Mouse (Mus musculus) ES-E14 (cell line): ENCODE data around the gene Zfp518b. TPM values are rescaled to one million over a fixed set of nuclear protein-coding genes. Genes with fewer than 3 reads are reported as not detected.

Experiments used
- DNase-seq: peaks from one replicate; pipeline ENCODE4 v3.0.0-alpha.2; 2013; ENCODE audit warnings: low read depth, low spot score
- H3K27ac ChIP-seq: 2 replicates; pipeline ENCODE4 v1.5.1; 2012; ENCODE audit warnings: low read depth, mild to moderate bottlenecking, low read length, moderate library complexity, mixed read lengths; ENCODE audit not compliant: poor library complexity, insufficient read depth, severe bottlenecking
- H3K36me3 ChIP-seq: 2 replicates; pipeline ENCODE4 v1.6.1; 2012; ENCODE audit warnings: mild to moderate bottlenecking, low read length, moderate library complexity, mixed read lengths; ENCODE audit not compliant: control insufficient read depth, poor library complexity, insufficient read depth, severe bottlenecking
- H3K4me1 ChIP-seq, 2 experiments: fragments of 150-350 bp in 1 of 2; sonication (generic) in 1 of 2; 2 replicates each; pipeline ENCODE4 v1.6.1; 2012; ENCODE audit warnings: low read length in 2 of 2, mild to moderate bottlenecking in 1 of 2, mixed read lengths in 1 of 2; ENCODE audit not compliant: control insufficient read depth in 2 of 2, insufficient read depth in 2 of 2, poor library complexity in 1 of 2
- H3K4me3 ChIP-seq, 2 experiments: fragments of 150-350 bp in 1 of 2; sonication (generic) in 1 of 2; 2 replicates each; pipeline ENCODE4 v1.5.1; 2012; ENCODE audit warnings: low read length in 2 of 2, low read depth in 1 of 2, mild to moderate bottlenecking in 1 of 2, mixed read lengths in 1 of 2; ENCODE audit not compliant: insufficient read depth in 1 of 2, poor library complexity in 1 of 2, severe bottlenecking in 1 of 2
- H3K9ac ChIP-seq: 2 replicates; pipeline ENCODE4 v1.6.1; 2012; ENCODE audit warnings: low read depth, mild to moderate bottlenecking, low read length, mixed read lengths; ENCODE audit not compliant: poor library complexity, insufficient read depth, severe bottlenecking
- H3K9me3 ChIP-seq: fragments of 150-350 bp; sonication (generic); 2 replicates; pipeline ENCODE4 v1.6.1; 2012; ENCODE audit warnings: low read depth, mild to moderate bottlenecking, low read length; ENCODE audit not compliant: control insufficient read depth, insufficient read depth
- CHD2 ChIP-seq: IDR thresholded peaks from 2 replicates; pipeline ENCODE4 v1.6.1; 2014; ENCODE audit warnings: mild to moderate bottlenecking, low read depth, low read length, inconsistent platforms
- HCFC1 ChIP-seq: IDR thresholded peaks from 2 replicates; pipeline ENCODE4 v1.6.1; 2012; ENCODE audit warnings: low read length, inconsistent platforms, borderline replicate concordance; ENCODE audit not compliant: insufficient read depth
- MAFK ChIP-seq: IDR thresholded peaks from 2 replicates; pipeline ENCODE4 v1.6.1; 2014; ENCODE audit warnings: mild to moderate bottlenecking, low read depth, low read length, inconsistent platforms; ENCODE audit not compliant: insufficient read depth
- ZC3H11A ChIP-seq: IDR thresholded peaks from 2 replicates; pipeline ENCODE4 v1.6.1; 2012; ENCODE audit warnings: low read depth, mild to moderate bottlenecking, inconsistent platforms, low read length, borderline replicate concordance
- ZNF384 ChIP-seq: IDR thresholded peaks from 2 replicates; pipeline ENCODE4 v1.6.1; 2012; ENCODE audit warnings: low read depth, low read length, inconsistent platforms
- in situ Hi-C, 2 experiments: fragments of 600-800 bp; cut with MboI; formaldehyde crosslinking; loops; one replicate each; pipeline ENCODE4 v1.15.1; 2025; ENCODE audit warnings: low sequenced_read_pairs in 2 of 2, inconsistent platforms in 1 of 2; ENCODE audit not compliant: unreplicated experiment in 2 of 2
- total RNA-seq: library from RNA; depleted of rRNA; stranded (reverse); fragments of 300-350 nt; gene quantifications from 2 replicates; pipeline ENCODE4 v1.2.3, GENCODE M21; 2012

Zfp518b gene
- total RNA-seq, 1 experiment, result 31.0 TPM

- in situ Hi-C loops, result no loop called here
- Histone ChIP-seq H3K9me3 (no peaks in the 10 kb centered on the region), H3K36me3 (no peaks in the 10 kb centered on the region; the same call in 1 of the 2 replicates), H3K4me1 (peaks cover 12 to 20% of the 10 kb centered on the region in 2 experiments; a peak in 3 of 4 replicates), H3K9ac (no peak overlapping the region), H3K4me3 (no peak overlapping the region), H3K27ac (no peak overlapping the region)
- DNase-seq, result no peak
- no peak for TF ChIP-seq MAFK
- TF ChIP-seq ZNF384, result no peak
- no peak for TF ChIP-seq ZC3H11A
- TF ChIP-seq CHD2, result no peak
- no peak for TF ChIP-seq HCFC1
Observed at GRCm38 (mm10) chr5:38702091-38702490, 17.5 kb upstream of the Zfp518b start.

DNA sequence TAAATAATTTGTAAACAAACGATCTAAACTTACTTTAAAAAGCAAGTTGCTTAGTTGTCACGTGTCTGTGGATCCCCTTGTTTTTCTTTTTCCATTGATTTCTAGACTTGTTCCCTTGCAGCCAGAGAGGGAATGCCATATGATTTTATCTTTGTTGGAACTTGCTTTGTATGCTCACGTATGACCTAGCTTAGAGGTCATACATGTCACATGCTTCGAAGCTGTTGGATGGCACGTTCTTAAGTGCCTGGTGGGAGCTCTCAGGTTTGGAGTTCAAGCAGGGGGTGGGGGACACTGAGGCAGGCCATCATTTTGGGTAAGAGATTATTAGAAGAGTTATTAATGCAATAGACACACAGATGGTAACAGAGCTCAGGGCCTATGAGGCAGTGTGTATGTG is 13.8 kb upstream of the Zfp518b start:
- peak overlapping the region in 1 of 2 experiments; percentile 10; a peak in 1 of 4 replicates for H3K4me3 ChIP-seq
- peaks cover 19 to 26% of the 10 kb centered on the region in 2 experiments; a peak in 3 of 4 replicates for H3K4me1 ChIP-seq
- no peaks in the 10 kb centered on the region for H3K36me3 ChIP-seq
- H3K9me3 ChIP-seq, result no peaks in the 10 kb centered on the region
- H3K27ac ChIP-seq, result peak overlapping the region; percentile 55; the same call in 1 of the 2 replicates
- DNase-seq, result peak; percentile 51
- TF ChIP-seq ZNF384, result no peak
- TF ChIP-seq MAFK, result no peak
- TF ChIP-seq ZC3H11A, result no peak
- TF ChIP-seq CHD2, result no peak
- no peak for TF ChIP-seq HCFC1
- no peak overlapping the region for H3K9ac ChIP-seq
- in situ Hi-C loops, result no loop called here

- TF ChIP-seq ZC3H11A, result no peak
- TF ChIP-seq CHD2, result peak; percentile 64; the same call in 1 of the 2 replicates
- no peak for TF ChIP-seq HCFC1
- TF ChIP-seq ZNF384, result no peak
- 0 out of 2 replicates have a peak, but pooled peaks have one; percentile 27 for TF ChIP-seq MAFK
- peaks cover 19 to 26% of the 10 kb centered on the region in 2 experiments; a peak in 3 of 4 replicates for H3K4me1 ChIP-seq
- in situ Hi-C loops, result no loop called here
- peak; percentile 73 for DNase-seq
- H3K9me3 ChIP-seq, result no peaks in the 10 kb centered on the region
- no peaks in the 10 kb centered on the region for H3K36me3 ChIP-seq
- no peak overlapping the region for H3K4me3 ChIP-seq
- no peak overlapping the region for H3K9ac ChIP-seq
- H3K27ac ChIP-seq, result no peak overlapping the region; the same call in 1 of the 2 replicates
Observed at GRCm38 (mm10) chr5:38698046-38698445, 13.4 kb upstream of the Zfp518b start.

DNA sequence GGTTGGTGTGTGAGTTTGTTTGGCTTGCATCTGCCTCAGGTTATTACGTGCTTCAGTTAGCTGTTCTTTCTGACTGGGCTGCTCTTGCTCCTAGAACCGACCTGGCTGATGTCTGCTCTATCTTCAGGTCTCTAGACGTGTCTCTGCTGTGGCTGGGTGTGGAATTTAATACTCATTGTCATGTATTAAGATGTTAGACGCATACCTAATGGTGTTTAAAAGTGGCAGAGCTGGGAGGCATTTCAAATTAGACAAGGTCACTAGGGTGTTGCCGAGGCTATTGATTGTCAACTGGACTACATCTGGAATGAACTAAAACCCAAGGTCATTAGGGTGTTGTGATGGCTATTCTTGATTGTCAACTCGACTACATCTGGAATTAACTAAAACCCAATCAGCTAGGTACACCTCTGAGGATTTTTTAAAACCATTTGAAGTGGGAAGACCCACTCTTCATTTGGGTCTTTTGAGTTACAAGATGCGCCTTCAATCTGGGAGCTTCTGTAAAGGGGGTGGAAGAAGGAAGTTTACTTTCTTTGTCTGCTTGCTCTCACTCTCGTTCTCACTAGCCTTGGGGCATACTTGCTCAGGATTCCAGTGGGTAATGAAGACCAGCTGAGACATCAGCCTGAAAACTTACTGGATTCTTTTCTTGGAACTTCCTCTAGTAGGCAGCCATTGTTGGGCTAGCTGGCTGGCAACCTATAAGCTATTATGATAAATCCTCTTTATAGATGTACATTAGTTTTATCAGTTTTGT is 12.2 kb upstream of the Zfp518b start:
- no peaks in the 10 kb centered on the region for H3K9me3 ChIP-seq
- no peaks in the 10 kb centered on the region for H3K36me3 ChIP-seq
- H3K9ac ChIP-seq, result no peak overlapping the region
- peaks cover 12 to 20% of the 10 kb centered on the region in 2 experiments; a peak in 3 of 4 replicates for H3K4me1 ChIP-seq
- no peak overlapping the region for H3K4me3 ChIP-seq
- TF ChIP-seq HCFC1 (no peak), CHD2 (no peak), ZC3H11A (no peak), MAFK (no peak), ZNF384 (no peak)
- DNase-seq, result peak; percentile 68
- H3K27ac ChIP-seq, result peak overlapping the region; percentile 72
- in situ Hi-C loops, result no loop called here
